Mouse (Mus musculus) bone marrow, adult 2 months (tissue): ENCODE results near the gene Adig. TPM values are rescaled to one million over a fixed set of nuclear protein-coding genes. Genes with fewer than 3 reads are reported as not detected.

Source experiments
- H3K27ac ChIP-seq: fragments of 200-500 bp; 2 replicates; pipeline ENCODE4 v1.5.1; 2012; ENCODE audit warnings: low read depth, mild to moderate bottlenecking, control low read depth, inconsistent platforms, low read length; ENCODE audit not compliant: control insufficient read depth, poor library complexity, insufficient read depth
- H3K4me1 ChIP-seq: fragments of 200-500 bp; 2 replicates; pipeline ENCODE4 v1.6.1; 2011; ENCODE audit warnings: low read length; ENCODE audit not compliant: control insufficient read depth, insufficient read depth
- H3K4me3 ChIP-seq: fragments of 200-500 bp; replicated peaks from 2 replicates; pipeline ENCODE3; 2011; ENCODE audit warnings: mild to moderate bottlenecking, low read depth, low read length, control low read depth; ENCODE audit not compliant: control insufficient read depth
- CTCF ChIP-seq: fragments of 200-500 bp; IDR thresholded peaks from 2 replicates; pipeline ENCODE4 v1.5.1; 2011; ENCODE audit warnings: low read length, control low read depth; ENCODE audit not compliant: control insufficient read depth, insufficient read depth
- POLR2A ChIP-seq: fragments of 200-500 bp; IDR thresholded peaks from 2 replicates; pipeline ENCODE4 v1.6.1; 2011; ENCODE audit warnings: low read depth, mild to moderate bottlenecking, control low read depth, low read length, borderline replicate concordance; ENCODE audit not compliant: control insufficient read depth
- WGBS: fragments of 180-500 bp; shearing (Covaris S2); methylation state at CpG from one replicate; pipeline ENCODE4 v1.1.7; 2018; 5-methylcytosine and 5-hydroxymethylcytosine counted together
- polyA plus RNA-seq: library from polyadenylated mRNA; stranded (reverse); fragments of >200 nt; gene quantifications from 2 replicates; pipeline ENCODE4 v1.2.4, GENCODE M21; 2011; ENCODE audit warnings: low replicate concordance; ENCODE audit not compliant: missing spikeins, insufficient read depth, insufficient read length

The Adig gene
- polyA plus RNA-seq, 1 experiment, result not detected

DNA sequence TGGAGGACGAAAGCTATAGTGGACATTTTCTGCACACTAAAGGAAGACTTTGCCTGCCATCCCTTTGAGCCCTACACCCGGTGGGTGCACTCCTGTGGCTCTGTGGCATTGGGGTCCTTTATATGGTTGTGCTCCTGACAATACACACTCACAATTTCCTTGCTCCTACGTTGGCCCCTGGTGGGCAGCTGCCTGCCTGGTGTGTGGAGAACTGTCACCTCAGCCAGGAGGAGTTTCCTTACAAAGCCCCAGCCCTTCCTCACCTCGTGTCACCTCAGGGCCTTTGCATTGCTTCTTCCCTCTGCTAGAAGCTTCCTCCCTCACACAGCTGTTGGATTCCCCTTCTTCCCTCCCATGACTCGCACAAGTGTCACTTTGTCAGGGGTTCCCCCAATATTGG is 4.1 kb downstream of the Adig start:
- TF ChIP-seq CTCF, result no peak
- TF ChIP-seq POLR2A, result no peak
- Histone ChIP-seq H3K4me3 (no peak overlapping the region), H3K4me1 (no peaks in the 10 kb centered on the region), H3K27ac (no peak overlapping the region)
- 65% methylated on average over 5 of the region's 5 CpGs for WGBS

DNA sequence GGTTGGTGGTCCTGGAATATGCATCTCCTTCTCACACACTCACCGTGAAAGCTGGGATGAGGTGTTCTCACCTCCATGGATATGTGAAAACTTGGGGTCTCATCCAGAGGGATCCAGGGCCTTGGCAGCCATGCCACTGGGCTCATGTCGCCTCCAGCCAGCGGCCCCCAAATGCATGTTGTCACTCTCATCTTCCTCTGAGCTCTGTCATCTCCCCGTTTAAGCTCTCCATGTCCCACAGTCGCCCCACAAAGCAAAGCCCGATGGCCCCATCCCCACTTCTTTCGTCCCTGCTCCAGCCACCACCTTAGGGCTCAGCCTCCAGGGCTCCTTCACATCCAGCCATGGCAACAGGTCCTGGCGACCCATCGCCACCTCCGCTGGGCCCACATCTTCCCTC is 4.6 kb downstream of the Adig start:
- Histone ChIP-seq H3K4me3 (no peak overlapping the region), H3K27ac (no peak overlapping the region), H3K4me1 (no peaks in the 10 kb centered on the region)
- TF ChIP-seq CTCF (no peak), POLR2A (no peak)
- WGBS, result 88% methylated on average over 10 of the region's 10 CpGs

DNA sequence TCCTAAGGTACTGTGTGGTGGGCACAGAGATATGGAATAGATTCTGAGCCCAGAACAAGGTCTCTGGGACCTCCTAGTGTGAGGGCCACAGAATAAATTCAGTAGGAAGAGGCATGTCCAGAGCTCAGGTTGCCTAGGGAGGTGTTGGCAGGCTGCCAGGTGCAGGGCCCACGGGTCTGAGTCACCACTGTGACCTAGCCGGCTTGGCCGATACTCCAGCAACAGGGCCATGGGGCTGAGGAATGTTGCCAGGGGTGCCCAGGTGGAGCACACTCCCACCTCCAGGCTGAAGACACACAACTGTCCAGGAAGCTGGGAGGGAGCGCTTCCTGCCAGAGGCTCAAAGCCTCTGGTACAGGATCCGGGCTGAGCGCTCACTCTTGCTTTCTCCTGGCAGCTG is 8.3 kb downstream of the Adig start:
- 64% methylated on average over 6 of the region's 6 CpGs for WGBS
- TF ChIP-seq POLR2A (no peak), CTCF (no peak)
- no peaks in the 10 kb centered on the region for H3K4me1 ChIP-seq
- H3K4me3 ChIP-seq, result no peak overlapping the region
- H3K27ac ChIP-seq, result no peak overlapping the region

DNA sequence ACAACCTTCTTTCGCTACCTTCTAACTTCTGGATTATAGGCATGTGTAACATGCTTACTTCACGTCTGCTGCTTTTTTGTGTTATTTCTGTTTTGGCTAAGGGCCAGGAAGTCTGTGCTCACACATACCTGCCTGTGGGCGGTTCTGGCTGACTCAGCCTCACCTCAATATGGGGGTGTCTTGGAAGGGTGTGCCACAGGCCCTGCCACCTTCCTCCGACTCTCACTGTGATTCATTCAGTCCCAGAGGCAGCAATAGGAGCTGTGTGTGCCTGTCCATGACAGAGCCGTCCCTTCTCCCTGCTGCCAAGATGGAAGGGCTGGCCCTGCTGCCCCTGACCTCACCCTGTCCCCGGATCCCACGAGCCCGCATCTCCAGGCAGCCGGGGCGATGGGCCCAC is 10.1 kb downstream of the Adig start, which contains the start of gene Arhgap40:
Arhgap40 (plus strand) TSS at position 269 of the 400 bp plus-strand sequence.
- Histone ChIP-seq H3K27ac (no peak within 1 kb of the TSS), H3K4me3 (no peak within 1 kb of the TSS), H3K4me1 (no peaks in the 10 kb centered on the region)
- no peak for TF ChIP-seq POLR2A
- no peak for TF ChIP-seq CTCF
- WGBS, result 76% methylated on average over 10 of the region's 10 CpGs

DNA sequence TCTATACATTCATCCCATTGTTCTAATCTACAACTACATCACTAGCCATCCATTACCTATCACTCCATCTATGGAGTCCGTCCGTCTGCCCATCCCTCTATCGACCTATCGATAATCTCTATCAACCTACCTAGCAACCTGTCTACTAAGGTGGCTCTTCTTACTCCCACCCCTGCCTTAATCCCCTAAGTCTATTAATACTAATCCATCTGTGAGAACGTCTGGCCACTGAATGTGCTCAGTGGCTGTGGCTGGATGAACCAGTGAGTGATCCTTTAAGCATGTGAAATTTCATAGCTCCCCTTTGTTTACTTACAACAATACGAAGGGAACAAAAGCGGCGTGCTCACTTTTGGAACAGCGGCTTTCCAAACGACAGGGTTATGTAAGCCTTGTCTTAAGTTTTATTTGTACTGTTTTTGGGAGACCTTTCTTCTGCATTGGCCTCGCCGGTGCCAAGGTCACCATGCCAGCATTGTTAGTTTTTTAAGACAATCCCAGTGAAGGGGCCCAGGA is 11.5 kb downstream of the Adig start:
- Histone ChIP-seq H3K27ac (no peak overlapping the region), H3K4me1 (no peaks in the 10 kb centered on the region), H3K4me3 (no peak overlapping the region)
- no peak for TF ChIP-seq CTCF
- TF ChIP-seq POLR2A, result no peak
- 85% methylated on average over 12 of the region's 12 CpGs for WGBS

DNA sequence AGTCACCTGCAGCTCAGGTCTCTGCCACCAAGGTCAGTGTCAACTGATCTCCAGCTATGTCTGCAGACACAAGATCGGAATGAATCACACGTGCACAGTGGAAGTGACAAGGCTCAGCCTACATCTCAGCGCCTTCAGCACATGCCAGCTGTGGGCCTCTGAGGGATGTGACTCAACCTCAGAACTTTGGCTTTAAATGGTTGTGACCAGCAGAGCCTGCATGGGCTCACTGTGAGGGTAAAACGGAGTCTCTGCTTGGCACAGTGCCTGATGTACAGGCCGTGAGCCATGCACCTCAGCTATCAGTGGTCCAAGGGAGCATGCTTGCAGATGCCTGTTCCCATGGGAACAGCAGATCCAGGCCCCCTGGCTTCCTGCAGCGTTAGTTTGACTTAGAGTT is 16.2 kb downstream of the Adig start:
- TF ChIP-seq CTCF (no peak), POLR2A (no peak)
- H3K27ac ChIP-seq, result no peak overlapping the region
- H3K4me1 ChIP-seq, result no peaks in the 10 kb centered on the region
- no peak overlapping the region for H3K4me3 ChIP-seq
- WGBS, result 69% methylated on average over 6 of the region's 6 CpGs

DNA sequence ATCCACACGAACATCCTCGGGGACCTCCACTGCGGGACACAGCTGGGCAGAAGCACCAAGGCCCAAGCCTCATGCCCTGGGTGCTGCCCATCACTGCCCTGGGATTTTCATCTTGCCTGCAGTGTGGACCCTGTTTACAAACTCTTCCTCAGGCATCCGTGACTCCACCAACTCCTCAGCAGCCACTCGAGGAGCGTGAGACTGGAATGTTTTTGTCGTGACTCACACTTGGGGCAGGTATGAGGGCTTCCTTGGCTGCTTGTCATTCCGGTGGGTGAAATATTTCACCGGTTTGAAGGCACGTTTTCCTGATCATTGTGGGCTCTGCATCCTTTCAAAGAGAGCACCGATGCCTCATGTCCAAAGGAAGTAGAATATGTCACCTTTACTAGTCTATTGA is 16.7 kb downstream of the Adig start:
- no peaks in the 10 kb centered on the region for H3K4me1 ChIP-seq
- WGBS, result 76% methylated on average over 11 of the region's 11 CpGs
- no peak overlapping the region for H3K4me3 ChIP-seq
- TF ChIP-seq CTCF (no peak), POLR2A (no peak)
- no peak overlapping the region for H3K27ac ChIP-seq

DNA sequence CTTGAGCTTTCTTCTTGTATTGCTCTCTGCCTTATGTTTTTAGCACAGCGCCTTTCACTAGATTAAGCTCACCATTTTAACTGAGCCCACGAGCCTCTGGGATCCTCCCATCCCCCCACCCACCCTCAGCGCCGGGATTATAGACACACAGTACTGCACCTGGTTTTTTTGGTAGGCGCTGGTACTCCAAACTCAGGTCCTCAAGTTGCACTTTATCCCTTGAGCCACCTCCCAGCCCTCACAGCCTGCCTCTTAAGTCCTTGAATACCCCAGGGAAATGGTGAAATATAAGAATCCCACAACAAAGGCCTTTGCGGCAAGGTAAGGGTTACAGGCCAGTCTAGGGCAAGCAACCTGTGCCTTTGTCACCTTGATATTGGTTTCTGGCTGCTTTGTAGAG is 17.4 kb downstream of the Adig start:
- TF ChIP-seq CTCF (no peak), POLR2A (no peak)
- no peak overlapping the region for H3K4me3 ChIP-seq
- 77% methylated on average over 6 of the region's 6 CpGs for WGBS
- H3K27ac ChIP-seq, result no peak overlapping the region
- H3K4me1 ChIP-seq, result no peaks in the 10 kb centered on the region

DNA sequence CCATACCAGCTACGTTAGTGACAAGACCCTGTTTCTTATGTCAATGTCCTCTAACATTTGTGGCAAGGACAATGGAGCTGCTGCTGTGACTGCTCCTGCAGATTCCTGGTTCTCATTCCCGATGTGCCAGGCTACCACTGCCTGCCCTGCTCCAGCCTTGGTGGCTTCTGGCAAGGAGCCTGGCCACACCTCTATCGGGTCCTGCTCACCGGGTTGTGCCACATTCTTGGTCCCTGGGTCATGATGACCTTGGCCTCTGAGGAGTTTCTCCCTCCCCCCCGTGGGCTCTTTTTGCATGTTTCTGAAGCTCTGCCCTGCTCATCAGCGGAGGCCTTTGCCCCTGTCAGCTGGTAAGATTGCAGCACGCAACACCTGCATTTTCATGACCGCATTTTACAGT is 20.6 kb downstream of the Adig start:
- 65% methylated on average over 8 of the region's 8 CpGs for WGBS
- Histone ChIP-seq H3K4me3 (no peak overlapping the region), H3K4me1 (no peaks in the 10 kb centered on the region), H3K27ac (no peak overlapping the region)
- no peak for TF ChIP-seq POLR2A
- no peak for TF ChIP-seq CTCF
